Mouse (Mus musculus) stomach, postnatal 0 days (tissue): Measurements from ENCODE around the gene Mybpc2.

Experiments used
- CTCF ChIP-seq: IDR thresholded peaks from 2 replicates; pipeline ENCODE4 v1.5.1; 2016; ENCODE audit warnings: antibody characterized with exemption, low read depth, mild to moderate bottlenecking, moderate library complexity
- EP300 ChIP-seq: optimal IDR thresholded peaks from 2 replicates; pipeline ENCODE3; 2016; ENCODE audit warnings: antibody characterized with exemption

GRCm38 (mm10) chr7:44471880-44472557 is 52.4 kb downstream of the Mybpc2 start:
- TF ChIP-seq CTCF (no peak), EP300 (no peak)
